Mouse (Mus musculus) liver, embryonic 11.5 days (tissue): ENCODE results near the gene Cd68. TPM values are rescaled to one million over a fixed set of nuclear protein-coding genes. Genes with fewer than 3 reads are reported as not detected.
"Not testable (repeated sequence)": the region's sequence is repeated elsewhere in the genome, so short reads cannot be mapped to it uniquely, and the experiment has no call there.

Experiments used
- ATAC-seq: fragments of 200-750 bp; cut with Nextera tagmentation; replicated peaks from 2 replicates; pipeline ENCODE4 v1.8.0; 2017; ENCODE audit warnings: moderate number of reproducible peaks, mild to moderate bottlenecking, moderate TSS enrichment, moderate library complexity; ENCODE audit not compliant: low FRiP score
- DNase-seq: peaks from one replicate; pipeline ENCODE4 v3.0.0-alpha.2; 2017; ENCODE audit warnings: low spot score
- H3K27ac ChIP-seq: fragments of 300-500 bp; sonication (generic); 2 replicates; pipeline ENCODE4 v1.5.1; 2014; ENCODE audit warnings: mild to moderate bottlenecking, low read depth, low read length, control low read depth
- H3K27me3 ChIP-seq: fragments of 300-500 bp; sonication (generic); replicated peaks from 2 replicates; pipeline ENCODE4 v1.6.1; 2014; ENCODE audit warnings: low read length, mixed read lengths; ENCODE audit not compliant: control insufficient read depth, insufficient read depth
- H3K36me3 ChIP-seq: fragments of 300-500 bp; sonication (generic); 2 replicates; pipeline ENCODE4 v1.6.1; 2014; ENCODE audit warnings: mild to moderate bottlenecking, low read length, moderate library complexity, mixed read lengths; ENCODE audit not compliant: control insufficient read depth, insufficient read depth
- H3K4me1 ChIP-seq: fragments of 300-500 bp; sonication (generic); replicated peaks from 2 replicates; pipeline ENCODE4 v1.6.1; 2014; ENCODE audit warnings: low read length, mixed read lengths; ENCODE audit not compliant: control insufficient read depth, insufficient read depth
- H3K4me2 ChIP-seq: fragments of 300-500 bp; sonication (generic); 2 replicates; pipeline ENCODE4 v1.6.1; 2014; ENCODE audit warnings: mild to moderate bottlenecking, control low read depth, moderate library complexity
- H3K4me3 ChIP-seq: fragments of 300-500 bp; sonication (generic); 2 replicates; pipeline ENCODE4 v1.5.1; 2014; ENCODE audit warnings: low read depth, low read length, control low read depth
- H3K9ac ChIP-seq: fragments of 300-500 bp; sonication (generic); 2 replicates; pipeline ENCODE4 v1.6.1; 2014; ENCODE audit warnings: low read depth, low read length, control low read depth
- H3K9me3 ChIP-seq: fragments of 300-500 bp; sonication (generic); 2 replicates; pipeline ENCODE4 v1.6.1; 2016; ENCODE audit warnings: low read length, inconsistent platforms, mixed read lengths; ENCODE audit not compliant: control insufficient read depth
- WGBS: fragments of 180-500 bp; shearing (Covaris S2); extraction: QIAGEN DNeasy Blood & Tissue Kit; methylation state at CpG from one replicate; pipeline ENCODE4 v1.1.7; 2014; 5-methylcytosine and 5-hydroxymethylcytosine counted together
- polyA plus RNA-seq: library from polyadenylated mRNA; unstranded; fragments of >200 nt; fragmentation: Nextera tagmentation; extraction: Ambion mirVana; gene quantifications from 2 replicates; pipeline ENCODE4 v1.2.1, GENCODE M21; 2014

The Cd68 gene
- polyA plus RNA-seq, 1 experiment from 2014 or later: 21.0 TPM

DNA sequence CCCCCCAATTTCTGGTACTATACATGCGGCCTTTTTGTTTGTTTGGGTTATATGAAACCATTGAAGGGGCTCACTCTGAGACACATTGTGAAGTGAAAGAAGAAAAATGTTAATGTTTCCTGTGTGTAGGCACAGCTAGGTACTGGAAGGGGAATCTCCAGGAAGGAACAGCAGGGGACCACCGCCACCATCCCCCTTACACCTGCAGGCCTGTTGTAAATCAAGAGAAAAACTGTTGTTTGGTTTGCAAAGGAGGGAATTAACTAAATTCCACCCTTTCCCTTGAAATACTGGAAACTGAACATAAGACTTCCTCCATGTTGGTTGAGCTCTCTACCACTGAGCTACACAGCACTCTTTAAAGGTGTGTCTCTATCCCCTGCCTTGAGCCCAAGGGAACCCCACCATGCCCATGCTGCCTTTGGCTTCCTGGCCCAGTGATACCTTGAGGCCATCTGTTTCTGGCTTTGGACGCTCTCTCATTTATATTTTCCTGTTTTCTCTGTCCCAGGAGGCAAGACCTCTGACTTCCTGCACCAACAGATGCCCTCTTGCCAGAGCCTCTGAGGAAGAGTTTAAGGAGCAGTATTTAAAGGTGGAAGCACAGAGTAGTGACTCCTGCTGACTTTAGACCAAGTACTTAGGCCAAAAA is 42.8 kb upstream of the Cd68 start:
- no peaks in the 10 kb centered on the region for H3K9me3 ChIP-seq
- no peak overlapping the region for H3K9ac ChIP-seq
- H3K27ac ChIP-seq: no peak overlapping the region
- ATAC-seq (no peak), DNase-seq (no peak)
- H3K27me3 ChIP-seq: no peaks in the 10 kb centered on the region
- H3K4me1 ChIP-seq: peaks cover 14% of the 10 kb centered on the region
- 82% methylated on average over 3 of the region's 3 CpGs for WGBS
- H3K36me3 ChIP-seq: no peaks in the 10 kb centered on the region
- H3K4me2 ChIP-seq: no peak overlapping the region
- H3K4me3 ChIP-seq: no peak overlapping the region

DNA sequence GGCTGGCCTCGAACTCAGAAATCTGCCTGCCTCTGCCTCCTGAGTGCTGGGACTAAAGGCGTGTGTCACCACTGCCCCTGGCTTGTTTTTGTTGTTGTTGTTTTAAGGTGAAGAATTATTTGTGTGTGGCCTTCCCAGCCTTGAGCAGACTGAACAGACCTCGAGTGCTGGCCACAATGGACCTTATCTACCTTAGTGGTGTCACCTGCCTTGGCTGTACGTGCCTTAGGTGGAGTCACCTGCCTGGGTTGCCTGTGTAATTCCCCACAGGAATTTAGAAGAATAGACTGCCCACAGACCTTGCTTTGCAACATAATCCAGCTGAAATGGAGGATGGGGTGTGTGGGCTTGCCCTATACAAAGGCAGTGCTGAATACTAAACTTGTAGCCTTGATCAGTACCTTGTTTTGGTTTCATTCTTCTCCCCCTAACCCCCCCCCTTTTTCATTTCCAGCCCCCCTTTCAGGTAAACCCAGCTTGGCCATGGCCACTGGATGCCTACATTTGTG is 42.0 kb upstream of the Cd68 start:
- DNase-seq (no peak), ATAC-seq (no peak)
- WGBS: 80% methylated on average over 4 of the region's 4 CpGs
- Histone ChIP-seq H3K27ac (no peak overlapping the region), H3K27me3 (no peaks in the 10 kb centered on the region), H3K9me3 (no peaks in the 10 kb centered on the region), H3K4me2 (no peak overlapping the region), H3K36me3 (no peaks in the 10 kb centered on the region), H3K4me1 (peaks cover 14% of the 10 kb centered on the region), H3K9ac (no peak overlapping the region), H3K4me3 (no peak overlapping the region)

DNA sequence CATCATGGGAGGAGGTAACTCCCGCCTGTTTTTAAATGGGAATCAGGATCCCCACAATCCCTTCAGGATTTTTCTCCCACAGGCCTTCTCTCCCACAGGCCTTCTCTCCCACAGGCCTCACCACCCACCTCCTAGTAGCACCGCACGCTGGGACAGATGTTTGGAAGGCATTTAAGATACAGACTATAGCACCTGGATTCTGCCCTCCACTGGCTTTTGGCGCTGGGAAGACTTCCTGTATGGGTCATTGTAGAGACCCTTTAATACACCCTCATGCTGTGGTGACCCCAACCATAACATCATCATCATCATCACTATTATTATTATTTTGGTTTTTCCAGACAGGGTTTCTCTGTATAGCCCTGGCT is 41.5 kb upstream of the Cd68 start:
- no peaks in the 10 kb centered on the region for H3K27me3 ChIP-seq
- ATAC-seq: no peak
- no peak overlapping the region for H3K27ac ChIP-seq
- no peak overlapping the region for H3K9ac ChIP-seq
- H3K9me3 ChIP-seq: no peaks in the 10 kb centered on the region
- no peak for DNase-seq
- peaks cover 14% of the 10 kb centered on the region for H3K4me1 ChIP-seq
- WGBS: 88% methylated on average over 4 of the region's 4 CpGs
- no peaks in the 10 kb centered on the region for H3K36me3 ChIP-seq
- no peak overlapping the region for H3K4me3 ChIP-seq
- no peak overlapping the region for H3K4me2 ChIP-seq

DNA sequence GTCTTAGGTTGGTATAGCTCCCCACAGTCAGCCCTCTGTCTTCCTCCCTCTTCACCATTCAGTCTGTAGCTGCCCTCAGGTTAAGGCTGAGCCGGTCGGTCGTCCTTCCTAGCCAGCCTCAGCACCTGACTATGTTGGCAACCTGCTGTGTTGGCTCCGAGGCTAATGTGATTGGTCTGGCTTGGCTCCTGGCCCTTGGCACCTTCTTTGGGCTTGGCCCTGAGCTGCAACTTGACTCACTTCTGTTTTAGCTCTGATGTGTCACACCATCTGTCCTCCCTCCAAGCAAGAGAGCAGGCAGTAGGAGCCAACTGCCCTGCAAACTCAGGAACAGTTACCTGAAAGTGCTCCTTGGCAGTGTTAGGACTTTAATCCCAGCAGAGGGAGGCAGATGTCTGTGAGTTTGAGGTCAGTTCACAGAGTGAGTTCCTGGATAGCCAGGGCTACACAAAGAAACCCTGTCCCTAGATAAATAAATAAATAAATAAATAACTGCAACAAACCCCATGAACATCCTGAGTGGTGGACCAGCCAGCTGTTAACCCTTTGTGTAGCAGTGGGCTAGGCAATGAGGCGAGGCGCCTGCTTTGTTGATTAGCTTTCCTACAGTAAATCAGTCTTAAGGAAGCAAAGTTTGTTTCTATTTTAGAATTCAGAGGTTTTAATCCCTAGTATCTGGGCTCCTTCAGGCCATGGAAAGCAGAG is 41.0 kb upstream of the Cd68 start:
- DNase-seq (no peak), ATAC-seq (no peak)
- no peak overlapping the region for H3K9ac ChIP-seq
- H3K27me3 ChIP-seq: no peaks in the 10 kb centered on the region
- WGBS: 57% methylated on average over 6 of the region's 6 CpGs
- H3K27ac ChIP-seq: no peak overlapping the region
- no peak overlapping the region for H3K4me2 ChIP-seq
- peaks cover 14% of the 10 kb centered on the region for H3K4me1 ChIP-seq
- no peak overlapping the region for H3K4me3 ChIP-seq
- no peaks in the 10 kb centered on the region for H3K9me3 ChIP-seq
- H3K36me3 ChIP-seq: no peaks in the 10 kb centered on the region

DNA sequence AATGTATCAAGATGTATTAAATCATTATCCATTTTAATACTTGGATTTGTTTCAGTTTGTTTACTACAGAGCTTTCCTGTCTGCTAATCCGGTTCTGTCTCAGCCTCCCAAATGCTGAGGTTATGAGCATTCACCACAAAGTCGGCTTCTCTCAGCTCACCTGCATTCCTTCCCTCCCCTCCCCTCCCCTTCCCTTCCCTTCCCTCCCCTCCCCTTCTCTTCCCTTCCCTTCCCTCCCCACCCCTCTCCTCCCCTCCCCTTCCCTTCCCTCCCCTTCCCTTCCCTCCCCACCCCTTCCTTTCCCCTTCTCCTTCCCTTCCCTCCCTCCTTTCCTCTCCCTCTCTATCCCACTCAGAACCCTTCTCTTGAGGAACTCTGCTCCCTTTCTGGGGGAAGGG is 38.7 kb upstream of the Cd68 start:
- 32% methylated on average over 2 of the region's 2 CpGs for WGBS
- H3K27ac ChIP-seq: no peak overlapping the region

DNA sequence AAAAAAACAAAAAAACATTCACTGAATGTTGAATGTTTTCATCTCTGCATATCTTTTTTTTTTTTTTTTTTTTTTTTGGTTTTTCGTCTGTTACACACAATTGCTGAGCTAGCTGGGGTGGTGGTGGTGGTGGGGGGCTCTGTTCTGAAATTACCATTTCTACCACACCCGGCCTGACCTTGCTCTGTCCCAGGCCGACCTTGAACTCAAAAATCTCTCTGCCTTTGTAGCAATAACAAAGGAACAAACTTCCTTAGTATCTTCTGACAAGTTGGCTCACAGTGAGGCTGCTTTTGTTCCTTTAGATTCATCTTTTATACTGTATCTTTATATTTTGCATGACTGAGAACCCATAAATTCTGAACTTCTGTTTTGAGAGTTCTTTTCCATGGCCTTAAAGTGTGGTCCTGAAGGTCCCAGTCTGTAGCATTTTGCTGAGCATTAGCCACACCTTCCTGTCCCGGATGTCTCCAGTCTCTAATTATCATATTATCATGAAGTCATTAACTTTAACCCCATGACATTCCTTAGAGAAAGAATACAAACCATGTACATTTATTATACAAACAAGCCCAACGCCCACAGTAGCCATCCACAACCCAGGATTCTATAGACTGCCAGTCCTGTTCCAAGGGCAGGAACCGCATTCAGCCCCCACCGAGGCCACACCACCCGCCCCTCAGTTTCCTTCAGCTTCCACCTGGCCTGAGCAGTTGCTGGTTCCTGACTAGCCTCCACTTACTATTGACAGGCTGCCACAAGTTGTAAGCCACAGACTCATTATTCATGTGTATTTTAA is 38.1 kb upstream of the Cd68 start:
- Histone ChIP-seq H3K9ac (no peak overlapping the region), H3K4me1 (peaks cover 3% of the 10 kb centered on the region; the same call in 1 of the 2 replicates), H3K4me3 (no peak overlapping the region), H3K4me2 (no peak overlapping the region), H3K36me3 (no peaks in the 10 kb centered on the region), H3K27me3 (no peaks in the 10 kb centered on the region), H3K27ac (no peak overlapping the region; the same call in 1 of the 2 replicates), H3K9me3 (no peaks in the 10 kb centered on the region)
- no peak for DNase-seq
- 60% methylated on average over 8 of the region's 8 CpGs for WGBS
- ATAC-seq: no peak

More for the DNA sequence above, 38.7 kb upstream of the Cd68 start:
- no peaks in the 10 kb centered on the region for H3K27me3 ChIP-seq
- H3K9me3 ChIP-seq: no peaks in the 10 kb centered on the region
- H3K9ac ChIP-seq: no peak overlapping the region
- H3K4me1 ChIP-seq: peaks cover 5% of the 10 kb centered on the region
- H3K4me3 ChIP-seq: no peak overlapping the region
- no peak overlapping the region for H3K4me2 ChIP-seq
- DNase-seq (no peak), ATAC-seq (no peak)
- H3K36me3 ChIP-seq: no peaks in the 10 kb centered on the region

DNA sequence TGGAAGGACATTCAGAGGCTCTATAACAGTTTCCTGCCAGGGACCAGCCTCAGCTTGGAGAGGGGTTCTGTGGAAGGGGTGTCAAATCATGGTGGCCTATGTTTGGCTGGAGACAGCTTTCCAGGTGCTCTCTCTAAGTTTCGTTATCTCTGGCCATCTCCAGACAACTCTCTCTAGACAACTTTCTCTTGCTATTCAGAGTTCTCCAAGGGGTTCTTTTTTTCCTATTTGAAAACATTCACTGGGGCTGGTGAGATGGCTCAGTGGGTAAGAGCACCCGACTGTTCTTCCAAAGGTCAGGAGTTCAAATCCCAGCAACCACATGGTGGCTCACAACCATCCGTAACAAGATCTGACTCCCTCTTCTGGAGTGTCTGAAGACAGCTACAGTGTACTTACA is 37.4 kb upstream of the Cd68 start:
- 78% methylated on average over 2 of the region's 3 CpGs for WGBS
- not testable (repeated sequence) for ATAC-seq, H3K27me3 ChIP-seq, H3K9ac ChIP-seq, H3K9me3 ChIP-seq, H3K4me1 ChIP-seq, DNase-seq, H3K4me3 ChIP-seq, H3K36me3 ChIP-seq, H3K27ac ChIP-seq, H3K4me2 ChIP-seq

DNA sequence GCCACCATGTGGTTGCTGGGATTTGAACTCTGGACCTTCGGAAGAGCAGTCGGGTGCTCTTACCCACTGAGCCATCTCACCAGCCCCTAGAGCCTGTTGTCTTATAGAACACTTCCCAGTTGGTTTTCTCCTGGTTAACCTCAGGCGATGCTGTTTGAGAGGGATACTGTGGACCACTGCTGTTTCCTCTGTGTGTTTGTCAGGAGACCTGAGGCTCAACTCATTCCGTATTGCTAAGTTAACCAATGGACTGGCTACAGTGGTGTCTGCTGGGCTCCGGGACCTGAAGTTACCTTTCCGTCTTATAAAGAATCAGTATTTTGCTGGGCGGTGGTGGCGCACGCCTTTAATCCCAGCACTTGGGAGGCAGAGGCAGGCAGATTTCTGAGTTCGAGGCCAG is 36.9 kb upstream of the Cd68 start:
- H3K4me1 ChIP-seq, ATAC-seq, H3K9me3 ChIP-seq, DNase-seq, H3K4me3 ChIP-seq, H3K4me2 ChIP-seq, H3K36me3 ChIP-seq, H3K27ac ChIP-seq, H3K27me3 ChIP-seq, H3K9ac ChIP-seq: not testable (repeated sequence)
- WGBS: 94% methylated on average over 9 of the region's 10 CpGs
